Mouse (Mus musculus): Measurements from ENCODE around the gene Kif3c. TPM values are rescaled to one million over a fixed set of nuclear protein-coding genes. Genes with fewer than 3 reads are reported as not detected.

The Kif3c gene
- total and polyA plus RNA-seq, 3 experiments = 3.5 to 5.5 (median 4.8) TPM

GRCm38 (mm10) chr12:3349387-3349786 lies 15.5 kb upstream of the Kif3c start:
- intact Hi-C loops (cut with DNase I) = no loop called here
- H3K4me1 ChIP-seq (ENCODE audit: control insufficient read depth, insufficient read depth, low read length) = no peaks in the 10 kb centered on the region
- no peak overlapping the region for H3K9ac ChIP-seq (ENCODE audit: low read depth, low read length)
- no peak for DNase-seq
- no peak for TF ChIP-seq CTCF (IDR thresholded peaks at IDR 0.05)
- H3K36me3 ChIP-seq (ENCODE audit: control insufficient read depth, insufficient read depth, low read length) = no peaks in the 10 kb centered on the region
- WGBS = 65% methylated on average over 3 of the region's 3 CpGs
- no peaks in the 10 kb centered on the region for H3K27me3 ChIP-seq (ENCODE audit: control insufficient read depth, insufficient read depth, low read length)
- H3K27ac ChIP-seq = no peak overlapping the region
- H3K79me2 ChIP-seq (replicated peaks; ENCODE audit: control insufficient read depth, insufficient read depth, low read length) = no peaks in the 10 kb centered on the region
- H3K4me3 ChIP-seq = no peak overlapping the region

- no peaks in the 10 kb centered on the region for H3K4me1 ChIP-seq (ENCODE audit: control insufficient read depth, insufficient read depth, low read length)
- no peaks in the 10 kb centered on the region for H3K79me2 ChIP-seq (replicated peaks; ENCODE audit: control insufficient read depth, insufficient read depth, low read length)
- intact Hi-C loops (cut with DNase I) = no loop called here
- TF ChIP-seq CTCF (IDR thresholded peaks at IDR 0.05) = no peak
- no peak for TF ChIP-seq EP300 (IDR thresholded peaks at IDR 0.05; ENCODE audit: insufficient read depth, low read depth, low read length)
- no peak for TF ChIP-seq POLR2A (IDR thresholded peaks at IDR 0.05; ENCODE audit: insufficient read depth, low read depth, low read length)
- H3K27me3 ChIP-seq (ENCODE audit: control insufficient read depth, insufficient read depth, low read length) = no peaks in the 10 kb centered on the region
- DNase-seq = peak in 1 of 2 experiments; percentile 23
- H3K9ac ChIP-seq (ENCODE audit: low read depth, low read length) = no peak overlapping the region
- WGBS = 51% methylated on average over 5 of the region's 5 CpGs
- no peak overlapping the region for H3K27ac ChIP-seq
- no peaks in the 10 kb centered on the region for H3K36me3 ChIP-seq (ENCODE audit: control insufficient read depth, insufficient read depth, low read length)
- no peak overlapping the region for H3K4me3 ChIP-seq
These were observed 14.8 kb upstream of the Kif3c start for GRCm38 (mm10) chr12:3350136-3350535.

- H3K4me1 ChIP-seq (ENCODE audit: control insufficient read depth, insufficient read depth, low read length) = no peaks in the 10 kb centered on the region
- TF ChIP-seq POLR2A (IDR thresholded peaks at IDR 0.05; ENCODE audit: insufficient read depth, low read depth, low read length) (no peak), EP300 (IDR thresholded peaks at IDR 0.05; ENCODE audit: insufficient read depth, low read depth, low read length) (no peak), CTCF (IDR thresholded peaks at IDR 0.05) (no peak)
- intact Hi-C loops (cut with DNase I) = no loop called here
- H3K9ac ChIP-seq (ENCODE audit: low read depth, low read length) = no peak overlapping the region
- H3K27me3 ChIP-seq (ENCODE audit: control insufficient read depth, insufficient read depth, low read length) = no peaks in the 10 kb centered on the region
- no peak overlapping the region for H3K4me3 ChIP-seq
- no peak overlapping the region for H3K27ac ChIP-seq
- no peaks in the 10 kb centered on the region for H3K79me2 ChIP-seq (replicated peaks; ENCODE audit: control insufficient read depth, insufficient read depth, low read length)
- WGBS = 81% methylated on average over 6 of the region's 6 CpGs
- DNase-seq = no peak
- no peaks in the 10 kb centered on the region for H3K36me3 ChIP-seq (ENCODE audit: control insufficient read depth, insufficient read depth, low read length)
These were observed 12.7 kb upstream of the Kif3c start for GRCm38 (mm10) chr12:3352216-3352615.

GRCm38 (mm10) chr12:3355068-3355467 lies 9.9 kb upstream of the Kif3c start:
- no peak overlapping the region for H3K27ac ChIP-seq
- H3K27me3 ChIP-seq (ENCODE audit: control insufficient read depth, insufficient read depth, low read length) = no peaks in the 10 kb centered on the region
- H3K79me2 ChIP-seq (replicated peaks; ENCODE audit: control insufficient read depth, insufficient read depth, low read length) = no peaks in the 10 kb centered on the region
- 78% methylated on average over 8 of the region's 8 CpGs for WGBS
- no peak overlapping the region for H3K4me3 ChIP-seq
- no peaks in the 10 kb centered on the region for H3K4me1 ChIP-seq (ENCODE audit: control insufficient read depth, insufficient read depth, low read length)
- no peak for DNase-seq
- intact Hi-C loops (cut with DNase I) = loop anchor here (5.0 kb wide), 2 partner anchors 103 to 118 kb away; no protein-coding TSS in a partner anchor
- TF ChIP-seq POLR2A (IDR thresholded peaks at IDR 0.05; ENCODE audit: insufficient read depth, low read depth, low read length) (no peak), CTCF (IDR thresholded peaks at IDR 0.05) (no peak), EP300 (IDR thresholded peaks at IDR 0.05; ENCODE audit: insufficient read depth, low read depth, low read length) (no peak)
- no peaks in the 10 kb centered on the region for H3K36me3 ChIP-seq (ENCODE audit: control insufficient read depth, insufficient read depth, low read length)
- H3K9ac ChIP-seq (ENCODE audit: low read depth, low read length) = no peak overlapping the region

GRCm38 (mm10) chr12:3356824-3357223 lies 8.1 kb upstream of the Kif3c start:
- H3K27me3 ChIP-seq (ENCODE audit: control insufficient read depth, insufficient read depth, low read length) = no peaks in the 10 kb centered on the region
- WGBS = 42% methylated on average over 16 of the region's 16 CpGs
- no peak overlapping the region for H3K4me3 ChIP-seq
- no peak overlapping the region for H3K9ac ChIP-seq (ENCODE audit: low read depth, low read length)
- H3K36me3 ChIP-seq (ENCODE audit: control insufficient read depth, insufficient read depth, low read length) = no peaks in the 10 kb centered on the region
- intact Hi-C loops (cut with DNase I) = loop anchor here (5.0 kb wide), 2 partner anchors 105 to 120 kb away; no protein-coding TSS in a partner anchor
- no peak for DNase-seq
- TF ChIP-seq POLR2A (IDR thresholded peaks at IDR 0.05; ENCODE audit: insufficient read depth, low read depth, low read length) (no peak), EP300 (IDR thresholded peaks at IDR 0.05; ENCODE audit: insufficient read depth, low read depth, low read length) (no peak), CTCF (IDR thresholded peaks at IDR 0.05) (no peak)
- H3K79me2 ChIP-seq (replicated peaks; ENCODE audit: control insufficient read depth, insufficient read depth, low read length) = no peaks in the 10 kb centered on the region
- H3K27ac ChIP-seq = no peak overlapping the region
- H3K4me1 ChIP-seq (ENCODE audit: control insufficient read depth, insufficient read depth, low read length) = no peaks in the 10 kb centered on the region

- 14% methylated on average over 3 of the region's 3 CpGs for WGBS
- Histone ChIP-seq H3K9ac (ENCODE audit: low read depth, low read length) (peak overlapping the region; percentile 38; the same call in 1 of the 2 replicates), H3K4me3 (no peak overlapping the region), H3K36me3 (ENCODE audit: control insufficient read depth, insufficient read depth, low read length) (no peaks in the 10 kb centered on the region), H3K79me2 (replicated peaks; ENCODE audit: control insufficient read depth, insufficient read depth, low read length) (no peaks in the 10 kb centered on the region), H3K27me3 (ENCODE audit: control insufficient read depth, insufficient read depth, low read length) (no peaks in the 10 kb centered on the region), H3K27ac (no peak overlapping the region), H3K4me1 (ENCODE audit: control insufficient read depth, insufficient read depth, low read length) (no peaks in the 10 kb centered on the region)
- TF ChIP-seq POLR2A (IDR thresholded peaks at IDR 0.05; ENCODE audit: insufficient read depth, low read depth, low read length) = no peak
- TF ChIP-seq EP300 (IDR thresholded peaks at IDR 0.05; ENCODE audit: insufficient read depth, low read depth, low read length) = no peak
- TF ChIP-seq CTCF (IDR thresholded peaks at IDR 0.05) = peak; percentile 94
- intact Hi-C loops (cut with DNase I) = loop anchor here (2.0 to 5.0 kb wide), 3 partner anchors 107 to 261 kb away; no protein-coding TSS in a partner anchor
- DNase-seq = peak; percentile 69 to 83
These were observed 5.6 kb upstream of the Kif3c start for GRCm38 (mm10) chr12:3359302-3359701.

Measured in heart, adult 2 months (tissue).